Mouse (Mus musculus): ENCODE results near the gene Nfasc. TPM values are rescaled to one million over a fixed set of nuclear protein-coding genes. Genes with fewer than 3 reads are reported as not detected.

The Nfasc gene
- polyA plus RNA-seq, 1 experiment from 2014 or later: 45.3 TPM

- Histone ChIP-seq H3K9ac (no peak overlapping the region), H3K27ac (no peak overlapping the region), H3K9me3 (no peaks in the 10 kb centered on the region), H3K27me3 (no peaks in the 10 kb centered on the region), H3K4me2 (no peak overlapping the region), H3K36me3 (no peaks in the 10 kb centered on the region; the same call in 1 of the 2 replicates), H3K4me1 (replicated peaks) (peaks cover 13% of the 10 kb centered on the region), H3K4me3 (no peak overlapping the region)
- no peak for ATAC-seq (ENCODE audit: low FRiP score)
- 90% methylated on average over 3 of the region's 3 CpGs for WGBS
Measured at GRCm38 (mm10) chr1:132672704-132673103, 68.9 kb downstream of the Nfasc start.

DNA sequence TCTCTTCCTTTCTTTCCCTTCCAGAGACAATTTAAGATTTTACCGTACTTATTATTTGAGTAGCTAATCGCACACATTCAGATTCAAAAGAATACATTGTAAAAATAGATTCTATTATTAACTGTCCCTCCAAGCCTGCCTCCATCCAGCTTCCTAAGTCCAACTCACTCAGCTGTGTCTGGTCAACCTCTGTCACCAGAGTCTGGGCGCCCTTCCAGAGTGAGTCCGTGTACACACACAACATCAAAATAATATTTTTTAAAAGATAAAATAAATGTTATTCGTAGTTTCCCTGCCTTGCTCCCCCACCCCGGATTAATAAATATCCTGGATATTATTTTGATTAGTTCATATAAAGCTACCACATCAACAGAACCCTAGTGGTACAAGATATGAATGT is 72.4 kb downstream of the Nfasc start:
- Histone ChIP-seq H3K36me3 (peaks cover 4% of the 10 kb centered on the region; the same call in 1 of the 2 replicates), H3K27ac (no peak overlapping the region), H3K4me2 (no peak overlapping the region), H3K27me3 (no peaks in the 10 kb centered on the region), H3K9me3 (no peaks in the 10 kb centered on the region), H3K4me1 (replicated peaks) (peaks cover 44% of the 10 kb centered on the region), H3K9ac (no peak overlapping the region), H3K4me3 (no peak overlapping the region)
- WGBS: 93% methylated on average over 6 of the region's 6 CpGs
- no peak for ATAC-seq (ENCODE audit: low FRiP score)

DNA sequence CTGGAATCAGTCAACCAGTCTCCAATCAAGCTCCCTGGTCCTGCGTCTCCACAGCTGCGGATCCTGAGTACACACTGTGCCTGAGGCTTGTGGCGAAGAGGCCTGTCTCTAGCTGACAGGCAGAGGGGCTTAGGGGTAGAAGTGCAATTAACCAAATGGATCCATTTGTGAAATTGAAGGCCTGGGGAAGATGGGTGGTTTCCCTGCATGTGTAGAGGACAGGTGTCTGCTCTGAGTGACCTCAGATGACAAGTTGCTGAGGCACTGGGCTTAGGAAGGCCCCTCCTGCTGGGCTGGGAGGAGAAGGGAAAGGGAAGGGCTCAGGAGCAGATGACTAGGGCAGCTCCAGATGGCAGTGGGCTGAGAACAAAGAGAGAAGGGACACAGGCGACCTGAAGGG is 81.2 kb downstream of the Nfasc start:
- ATAC-seq (ENCODE audit: low FRiP score): peak; percentile 44; the same call in 1 of the 2 replicates
- Histone ChIP-seq H3K9me3 (no peaks in the 10 kb centered on the region), H3K27ac (peak overlapping the region; percentile 92), H3K9ac (peak overlapping the region; percentile 35; the same call in 1 of the 2 replicates), H3K4me1 (replicated peaks) (peaks cover 53% of the 10 kb centered on the region), H3K36me3 (peaks cover 12% of the 10 kb centered on the region), H3K27me3 (no peaks in the 10 kb centered on the region), H3K4me2 (no peak overlapping the region), H3K4me3 (no peak overlapping the region)
- 15% methylated on average over 4 of the region's 4 CpGs for WGBS

DNA sequence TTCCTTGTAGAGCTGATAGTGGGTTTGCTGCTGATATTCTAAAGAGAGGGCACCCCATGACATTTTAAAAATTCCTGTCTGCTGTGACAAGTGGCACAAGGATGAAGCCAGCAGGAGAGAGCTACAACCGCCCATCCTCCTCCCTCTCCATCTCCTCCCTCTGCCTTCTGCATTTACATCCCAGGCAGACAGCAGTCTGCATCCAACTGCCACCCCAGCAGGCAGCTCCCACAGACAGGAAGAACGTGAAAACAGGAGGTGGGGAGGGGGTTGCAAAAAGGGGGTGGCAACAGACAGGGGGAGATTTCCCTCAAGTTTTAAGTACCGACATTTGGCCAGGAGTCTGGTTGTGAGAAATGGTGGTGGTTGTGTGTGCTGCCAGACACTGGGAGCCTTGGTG is 82.0 kb downstream of the Nfasc start:
- no peak for ATAC-seq (ENCODE audit: low FRiP score)
- 3% methylated on average over 3 of the region's 3 CpGs for WGBS

GRCm38 (mm10) chr1:132655611-132656010 is 86.0 kb downstream of the Nfasc start:
- no peak overlapping the region for H3K4me2 ChIP-seq
- 62% methylated on average over 6 of the region's 6 CpGs for WGBS
- H3K36me3 ChIP-seq: no peaks in the 10 kb centered on the region
- no peaks in the 10 kb centered on the region for H3K27me3 ChIP-seq
- peak overlapping the region; percentile 79 for H3K27ac ChIP-seq
- H3K9ac ChIP-seq: 0 out of 2 replicates have a peak overlapping the region, but pooled peaks have one; percentile 9
- no peaks in the 10 kb centered on the region for H3K9me3 ChIP-seq
- no peak overlapping the region for H3K4me3 ChIP-seq
- peaks cover 74% of the 10 kb centered on the region for H3K4me1 ChIP-seq (replicated peaks)
- no peak for ATAC-seq (ENCODE audit: low FRiP score)

More for the DNA sequence above, 82.0 kb downstream of the Nfasc start:
- peaks cover 53% of the 10 kb centered on the region for H3K4me1 ChIP-seq (replicated peaks)
- 0 out of 2 replicates have a peak overlapping the region, but pooled peaks have one; percentile 2 for H3K9ac ChIP-seq
- no peaks in the 10 kb centered on the region for H3K27me3 ChIP-seq
- H3K36me3 ChIP-seq: peaks cover 12% of the 10 kb centered on the region
- peak overlapping the region; percentile 92 for H3K27ac ChIP-seq
- no peaks in the 10 kb centered on the region for H3K9me3 ChIP-seq
- no peak overlapping the region for H3K4me2 ChIP-seq
- no peak overlapping the region for H3K4me3 ChIP-seq

GRCm38 (mm10) chr1:132654769-132655168 is 86.8 kb downstream of the Nfasc start:
- Histone ChIP-seq H3K27ac (peak overlapping the region; percentile 79), H3K4me2 (no peak overlapping the region), H3K4me1 (replicated peaks) (peaks cover 74% of the 10 kb centered on the region), H3K27me3 (no peaks in the 10 kb centered on the region), H3K9ac (0 out of 2 replicates have a peak overlapping the region, but pooled peaks have one; percentile 9), H3K9me3 (no peaks in the 10 kb centered on the region), H3K36me3 (no peaks in the 10 kb centered on the region), H3K4me3 (no peak overlapping the region)
- ATAC-seq (ENCODE audit: low FRiP score): peak; percentile 21; the same call in 1 of the 2 replicates
- WGBS: 41% methylated on average over 9 of the region's 9 CpGs

- Histone ChIP-seq H3K27ac (peak overlapping the region; percentile 79), H3K4me3 (no peak overlapping the region), H3K9me3 (no peaks in the 10 kb centered on the region), H3K36me3 (no peaks in the 10 kb centered on the region), H3K4me1 (replicated peaks) (peaks cover 74% of the 10 kb centered on the region), H3K9ac (0 out of 2 replicates have a peak overlapping the region, but pooled peaks have one; percentile 19), H3K27me3 (no peaks in the 10 kb centered on the region), H3K4me2 (no peak overlapping the region)
- no peak for ATAC-seq (ENCODE audit: low FRiP score)
- WGBS: 60% methylated on average over 12 of the region's 12 CpGs
Measured at GRCm38 (mm10) chr1:132653841-132654457, 87.6 kb downstream of the Nfasc start.

DNA sequence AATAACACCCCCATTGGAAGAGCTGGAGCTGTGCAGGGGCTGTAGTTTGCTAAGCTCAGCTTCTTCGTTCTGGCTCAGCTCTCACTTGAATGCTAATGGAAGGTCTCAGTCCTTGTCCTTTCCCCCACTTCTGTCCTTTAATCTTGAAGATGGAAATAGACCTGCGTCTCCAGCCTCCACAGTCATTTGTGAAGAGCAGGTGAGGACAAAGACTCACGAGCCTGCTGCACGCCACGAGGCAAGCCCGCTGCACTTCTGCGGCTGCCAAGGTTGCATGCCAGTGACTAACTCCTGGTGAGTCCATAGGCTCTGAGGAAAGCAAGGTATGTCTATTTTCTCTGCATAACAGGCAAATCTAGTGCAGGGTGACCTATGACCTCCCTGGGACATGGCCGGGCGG is 88.4 kb downstream of the Nfasc start:
- Histone ChIP-seq H3K27ac (peak overlapping the region; percentile 79; the same call in 1 of the 2 replicates), H3K4me3 (no peak overlapping the region), H3K27me3 (no peaks in the 10 kb centered on the region), H3K4me1 (replicated peaks) (peaks cover 78% of the 10 kb centered on the region), H3K9me3 (no peaks in the 10 kb centered on the region), H3K9ac (no peak overlapping the region), H3K4me2 (no peak overlapping the region), H3K36me3 (no peaks in the 10 kb centered on the region)
- WGBS: 83% methylated on average over 9 of the region's 9 CpGs
- no peak for ATAC-seq (ENCODE audit: low FRiP score)

GRCm38 (mm10) chr1:132650680-132651079 is 90.9 kb downstream of the Nfasc start:
- peak overlapping the region; percentile 51; the same call in 1 of the 2 replicates for H3K9ac ChIP-seq
- no peaks in the 10 kb centered on the region for H3K36me3 ChIP-seq
- peak; percentile 47 for ATAC-seq (ENCODE audit: low FRiP score)
- H3K27me3 ChIP-seq: no peaks in the 10 kb centered on the region
- H3K9me3 ChIP-seq: no peaks in the 10 kb centered on the region
- WGBS: 23% methylated on average over 9 of the region's 9 CpGs
- H3K4me3 ChIP-seq: no peak overlapping the region
- H3K4me2 ChIP-seq: no peak overlapping the region
- peaks cover 73% of the 10 kb centered on the region for H3K4me1 ChIP-seq (replicated peaks)
- peak overlapping the region; percentile 87 for H3K27ac ChIP-seq

GRCm38 (mm10) chr1:132647958-132648357 is 93.6 kb downstream of the Nfasc start:
- H3K27ac ChIP-seq: no peak overlapping the region

DNA sequence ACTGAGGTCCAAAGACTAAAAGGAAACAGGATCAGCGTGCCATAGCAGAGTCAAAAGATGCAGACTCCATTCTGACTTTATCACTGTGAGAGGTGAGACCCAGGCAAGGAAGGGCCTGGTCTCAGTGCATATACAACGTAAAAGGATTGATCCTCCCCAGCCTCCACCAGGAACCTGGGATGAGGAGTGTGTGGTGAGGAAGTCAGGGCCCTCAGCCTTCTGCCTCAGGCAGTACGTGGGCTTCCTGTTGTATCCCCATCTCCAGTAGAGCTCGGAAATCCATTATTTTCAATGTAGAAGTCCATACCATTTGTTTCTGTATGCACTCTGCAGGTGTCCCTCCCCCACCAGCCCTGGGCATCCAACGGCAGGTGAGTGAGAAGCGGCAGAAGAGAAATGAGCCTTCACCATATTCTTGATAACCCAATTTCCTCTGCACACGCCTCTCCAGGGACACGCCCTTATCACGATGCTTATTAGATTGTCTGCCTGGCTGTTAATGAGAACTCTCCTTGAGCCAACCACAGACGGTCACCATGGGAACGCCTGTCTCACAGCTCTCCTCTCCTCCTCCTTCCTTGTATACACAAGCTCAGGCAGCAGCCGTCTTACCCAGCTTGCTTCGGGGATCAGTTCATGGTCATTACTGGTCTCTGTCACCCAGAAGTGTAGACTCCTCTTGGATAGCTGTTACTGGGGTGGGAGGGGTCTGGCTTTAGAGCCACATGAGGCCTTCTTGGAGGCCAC is 100.4 kb downstream of the Nfasc start:
- 41% methylated on average over 13 of the region's 13 CpGs for WGBS
- H3K4me1 ChIP-seq (replicated peaks): peaks cover 59% of the 10 kb centered on the region
- H3K9me3 ChIP-seq: no peaks in the 10 kb centered on the region
- H3K9ac ChIP-seq: no peak overlapping the region
- H3K36me3 ChIP-seq: peaks cover 33% of the 10 kb centered on the region
- ATAC-seq (ENCODE audit: low FRiP score): peak; percentile 88
- H3K4me3 ChIP-seq: no peak overlapping the region
- no peak overlapping the region; the same call in 1 of the 2 replicates for H3K4me2 ChIP-seq
- peak overlapping the region; percentile 90 for H3K27ac ChIP-seq
- no peaks in the 10 kb centered on the region for H3K27me3 ChIP-seq

More at GRCm38 (mm10) chr1:132647958-132648357, 93.6 kb downstream of the Nfasc start:
- no peak for ATAC-seq (ENCODE audit: low FRiP score)
- Histone ChIP-seq H3K4me3 (no peak overlapping the region), H3K27me3 (no peaks in the 10 kb centered on the region), H3K36me3 (no peaks in the 10 kb centered on the region), H3K9ac (no peak overlapping the region), H3K4me1 (replicated peaks) (peaks cover 46% of the 10 kb centered on the region), H3K4me2 (no peak overlapping the region), H3K9me3 (no peaks in the 10 kb centered on the region)
- WGBS: 59% methylated on average over 6 of the region's 6 CpGs

GRCm38 (mm10) chr1:132640256-132640655 is 101.3 kb downstream of the Nfasc start:
- WGBS: 73% methylated on average over 6 of the region's 6 CpGs
- Histone ChIP-seq H3K4me2 (no peak overlapping the region), H3K27ac (peak overlapping the region; percentile 90), H3K9me3 (no peaks in the 10 kb centered on the region), H3K4me3 (no peak overlapping the region), H3K4me1 (replicated peaks) (peaks cover 59% of the 10 kb centered on the region), H3K36me3 (peaks cover 42% of the 10 kb centered on the region), H3K9ac (no peak overlapping the region), H3K27me3 (no peaks in the 10 kb centered on the region)
- no peak for ATAC-seq (ENCODE audit: low FRiP score)

Data from hindbrain, embryonic 13.5 days (tissue).